Mouse (Mus musculus): ENCODE measurements around the gene Osbpl3. TPM values are rescaled to one million over a fixed set of nuclear protein-coding genes. Genes with fewer than 3 reads are reported as not detected.
"Not testable (repeated sequence)": the region's sequence is repeated elsewhere in the genome, so short reads cannot be mapped to it uniquely, and the experiment has no call there.

Osbpl3 gene
- total RNA-seq, 2 experiments from 2014 or later = 56.0 to 58.5 TPM

DNA sequence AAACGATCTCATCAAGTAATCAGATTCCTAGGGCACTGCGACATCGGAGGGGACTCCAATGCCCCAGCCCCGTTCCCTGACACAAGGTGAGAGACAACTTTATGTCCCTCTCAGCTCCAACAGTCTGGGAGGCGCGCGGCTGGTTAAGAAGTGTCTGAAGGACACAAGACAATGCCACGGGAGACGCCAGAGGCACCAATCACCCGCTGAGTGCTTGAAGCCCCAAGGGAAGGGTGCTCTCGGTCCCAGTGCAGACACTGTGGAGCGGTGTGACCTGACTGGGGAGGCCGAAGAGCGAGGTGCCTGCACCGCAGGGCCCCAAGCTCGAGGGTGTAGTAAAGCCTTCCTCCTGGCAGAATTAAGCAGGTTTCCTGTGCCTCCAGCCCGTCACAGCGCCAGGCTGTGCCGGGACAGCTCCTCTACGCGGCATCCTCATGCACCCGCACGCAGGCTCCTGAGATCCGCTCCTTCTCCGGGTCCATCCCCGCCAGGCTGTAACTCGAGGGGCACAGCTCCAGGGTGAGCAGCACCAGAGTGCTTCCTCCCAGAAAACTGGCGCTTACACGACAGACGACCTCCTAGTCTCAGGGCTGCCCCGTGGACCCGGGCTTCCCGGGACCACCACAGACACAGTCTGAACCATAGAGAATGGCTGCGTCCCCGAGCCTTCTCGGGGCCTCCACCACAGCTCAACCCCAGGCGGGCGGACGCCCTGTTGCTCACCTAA, 736 bp downstream of the Osbpl3 start:
- DNase-seq (ENCODE audit: low spot score in 2 of 2) = peak; percentile 8 to 29

DNA sequence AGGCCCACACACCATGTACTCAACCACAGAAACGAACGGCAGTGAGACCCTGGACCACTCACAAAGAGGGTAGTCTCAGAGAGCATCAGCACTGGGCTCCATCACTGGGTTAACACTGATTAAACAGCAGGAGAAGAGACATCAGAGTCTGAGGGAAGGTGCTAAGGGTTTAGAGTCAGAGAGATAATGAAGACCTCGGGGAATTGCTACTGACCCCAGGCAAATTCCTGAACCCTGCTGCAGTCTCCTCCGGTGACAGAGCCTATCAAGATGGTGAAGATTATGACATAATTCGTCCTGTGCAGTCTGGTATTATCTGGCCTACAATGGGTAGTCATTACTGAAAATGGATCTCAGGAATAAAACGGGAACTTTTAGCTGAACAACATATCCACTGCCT, 2.4 kb downstream of the Osbpl3 start:
- no peak for DNase-seq (ENCODE audit: low spot score in 2 of 2)

DNA sequence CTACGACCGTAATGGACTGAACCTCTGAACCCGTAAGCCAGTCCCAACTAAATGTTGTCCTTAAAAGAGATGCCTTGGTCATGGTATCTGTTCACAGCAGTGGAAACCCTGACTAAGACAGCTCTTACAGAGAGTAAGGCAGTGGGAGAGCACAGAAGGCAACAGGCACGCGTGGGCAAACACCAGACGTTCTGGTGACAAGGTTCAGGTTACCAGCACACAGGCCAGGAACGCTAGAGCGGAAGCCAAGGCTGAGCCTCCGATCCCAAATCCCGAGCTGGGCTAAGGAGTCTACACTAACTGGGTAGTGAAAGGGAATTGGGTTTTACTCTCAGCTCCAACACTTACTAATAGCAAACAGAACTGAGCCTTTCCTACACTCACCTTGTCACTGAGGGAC, 3.8 kb downstream of the Osbpl3 start:
- no peak for DNase-seq (ENCODE audit: low spot score in 2 of 2)

DNA sequence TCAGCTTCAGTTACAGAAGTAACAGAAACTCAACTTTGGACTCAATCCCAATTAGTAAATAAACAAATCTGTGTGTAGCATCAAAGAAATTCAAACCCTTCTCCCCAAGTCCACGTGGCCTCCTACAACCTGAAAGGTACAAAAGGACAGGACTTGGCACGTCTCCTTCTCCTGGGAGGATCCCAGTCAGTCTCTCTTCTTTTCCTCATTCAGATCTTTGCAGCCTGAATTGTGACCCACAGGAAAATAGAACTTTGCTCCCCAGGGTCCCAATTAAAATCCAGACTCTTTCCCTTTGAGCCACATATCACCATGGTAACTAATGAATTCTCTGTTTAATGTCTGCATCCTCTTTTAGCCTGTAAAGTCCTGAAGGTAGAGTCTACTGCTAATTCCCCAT, 10.4 kb downstream of the Osbpl3 start:
- DNase-seq (ENCODE audit: low spot score in 2 of 2) = no peak

DNA sequence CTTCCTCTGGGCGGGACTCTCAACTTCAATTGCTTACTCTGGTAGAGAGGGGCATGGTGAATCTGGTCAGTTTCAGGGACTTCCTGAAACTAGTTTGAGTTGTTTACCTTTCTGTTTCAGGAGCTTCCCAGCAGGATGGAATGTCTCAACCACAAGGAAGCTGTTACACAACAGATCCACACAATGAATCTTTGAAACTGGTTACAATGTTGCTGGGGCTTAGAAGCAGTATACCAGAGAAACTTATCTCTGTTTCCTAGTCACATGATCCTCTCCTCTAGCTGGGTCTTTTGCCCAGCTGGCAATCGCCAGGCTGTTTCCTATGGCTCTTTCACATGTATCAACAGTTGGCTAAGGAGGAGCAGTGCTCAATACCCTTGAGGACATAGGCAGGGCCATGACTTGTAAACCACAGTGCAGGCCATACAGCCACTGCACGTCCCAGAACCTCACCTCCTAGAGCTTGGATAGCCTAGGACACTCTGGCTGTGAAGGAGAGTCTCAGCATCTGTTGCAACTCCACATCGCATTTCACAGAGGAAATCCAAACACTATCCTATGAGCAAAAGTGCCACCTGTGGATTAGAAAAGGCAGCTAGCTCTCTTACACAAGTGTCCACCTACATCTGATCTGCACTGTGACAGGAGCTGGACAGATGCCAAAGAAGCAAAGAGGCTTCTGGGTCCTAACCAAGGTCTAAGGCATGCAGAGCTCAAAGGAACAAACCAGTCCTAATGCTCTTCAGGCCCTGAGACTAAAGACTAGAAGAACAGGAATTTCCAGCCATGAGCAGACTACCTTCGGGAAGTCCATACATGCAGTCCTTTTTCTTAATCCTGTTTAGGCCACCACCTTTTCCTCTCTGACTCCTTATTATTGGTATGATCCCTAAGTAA, 14.8 kb downstream of the Osbpl3 start:
- no peak for DNase-seq (ENCODE audit: low spot score in 2 of 2)

DNA sequence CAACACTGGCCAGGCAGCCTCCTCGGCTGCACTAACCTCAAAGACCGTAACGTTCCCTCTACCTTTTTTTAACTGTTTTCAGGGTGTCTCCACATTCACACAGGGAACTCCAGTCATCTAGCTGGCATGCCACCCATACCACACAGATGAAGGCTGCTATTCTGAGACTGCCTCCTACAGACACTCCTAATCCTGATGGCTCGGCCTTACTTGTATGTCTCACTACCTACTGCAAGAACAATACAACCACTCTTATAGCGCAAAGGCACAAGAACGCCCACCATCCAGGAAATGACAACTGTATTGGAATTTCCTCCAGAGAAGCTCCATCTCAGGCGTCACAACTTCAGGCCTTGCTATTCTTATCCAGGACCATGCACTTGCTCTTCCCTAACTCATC, 15.8 kb downstream of the Osbpl3 start:
- DNase-seq (ENCODE audit: low spot score in 2 of 2) = no peak

DNA sequence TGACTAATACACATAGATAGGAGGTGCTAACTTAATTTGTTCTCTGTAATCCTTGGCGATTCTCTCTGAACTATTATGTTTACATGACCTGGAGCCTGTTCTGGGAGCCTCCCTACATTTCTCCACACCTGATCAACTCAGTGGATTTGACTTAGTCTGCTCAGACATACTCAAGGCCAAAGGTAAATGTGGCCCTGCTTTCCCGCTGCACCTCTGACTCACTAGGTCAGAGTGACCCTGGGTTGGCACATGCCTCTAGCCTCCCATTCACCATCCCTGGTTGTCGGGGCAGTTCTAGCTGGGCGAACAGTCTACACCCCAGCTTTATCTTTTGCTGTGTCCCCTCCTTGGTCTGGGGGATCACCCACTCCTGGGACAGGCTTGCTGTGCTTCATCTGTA, 17.1 kb downstream of the Osbpl3 start:
- DNase-seq (ENCODE audit: low spot score in 2 of 2) = not testable (repeated sequence)

DNA sequence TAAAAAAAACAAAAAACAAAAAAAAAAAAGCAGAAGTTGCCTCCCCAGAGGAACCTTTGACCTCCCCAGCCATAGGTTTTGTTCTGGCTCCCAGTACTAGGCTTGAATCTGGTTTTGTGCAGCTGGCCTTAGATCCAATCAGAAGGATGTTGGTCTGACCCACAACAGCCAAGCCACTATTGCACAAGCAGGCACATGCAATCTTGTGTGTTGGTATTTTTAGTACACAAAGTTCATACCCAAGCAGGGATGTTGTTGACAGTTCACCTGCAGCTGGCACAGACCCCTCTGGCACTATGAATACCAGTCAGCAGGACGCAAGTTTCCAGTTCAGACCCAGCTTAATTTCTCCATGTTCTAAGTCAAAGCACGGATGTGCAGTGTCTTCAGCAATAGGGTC, 18.2 kb downstream of the Osbpl3 start:
- DNase-seq (ENCODE audit: low spot score in 2 of 2) = no peak

DNA sequence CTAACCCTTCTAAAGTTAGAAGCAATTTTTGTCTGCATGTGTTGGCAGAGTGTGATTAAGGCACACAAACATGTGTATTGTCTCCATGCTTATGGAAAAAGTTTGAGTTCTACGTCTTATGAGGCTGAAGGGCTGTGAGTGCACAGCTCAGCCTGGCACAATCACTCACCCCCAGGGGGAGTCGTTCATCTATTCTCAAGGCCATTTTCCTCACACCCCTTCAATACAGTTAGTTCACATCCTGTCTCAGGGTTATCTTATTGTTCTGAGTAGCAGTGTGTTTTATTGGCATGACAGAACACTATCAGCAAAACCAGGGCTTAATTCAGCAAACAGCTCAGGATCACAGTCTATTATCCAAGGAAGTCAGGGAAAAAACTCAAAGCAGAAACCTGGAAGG, 19.3 kb downstream of the Osbpl3 start:
- no peak for DNase-seq (ENCODE audit: low spot score in 2 of 2)

DNA sequence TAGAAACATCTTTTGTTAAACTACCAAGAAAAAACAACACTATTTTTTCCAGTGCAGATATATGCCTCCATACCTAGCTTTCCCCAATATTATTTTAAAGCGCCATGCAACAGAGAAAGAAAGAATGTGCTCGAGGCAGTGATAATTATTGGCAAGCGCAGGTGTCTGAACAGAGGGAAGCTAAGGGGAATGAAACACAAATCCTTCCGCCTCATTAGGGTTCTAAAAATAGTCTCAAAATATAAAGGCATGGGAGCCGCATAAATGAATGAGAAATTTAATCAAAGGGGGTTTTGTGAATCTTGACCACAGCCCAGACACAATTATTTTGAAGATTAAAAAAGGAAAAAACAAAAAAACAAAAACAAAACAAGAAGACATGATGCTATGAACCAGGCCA, 23.5 kb downstream of the Osbpl3 start:
- no peak for DNase-seq (ENCODE audit: low spot score in 2 of 2)

DNA sequence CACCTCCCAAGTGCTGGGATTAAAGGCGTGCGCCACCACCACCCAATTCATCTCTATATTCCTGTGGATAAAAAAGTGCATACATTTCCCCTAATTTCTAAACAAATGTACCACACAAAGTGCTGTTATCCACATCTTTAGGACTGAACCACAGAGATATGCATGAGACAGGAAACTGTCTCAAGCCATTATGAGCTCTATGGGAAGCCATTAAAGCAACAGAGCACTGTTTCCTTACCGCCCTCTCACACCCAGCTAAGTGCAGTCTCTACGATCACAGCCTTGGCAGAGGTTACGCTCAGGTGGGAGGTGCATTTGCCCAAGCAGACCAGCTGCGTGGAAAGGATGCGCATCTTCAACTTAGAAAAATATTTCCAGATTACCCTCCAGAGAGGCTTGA, 26.7 kb downstream of the Osbpl3 start:
- DNase-seq (ENCODE audit: low spot score in 2 of 2) = no peak

DNA sequence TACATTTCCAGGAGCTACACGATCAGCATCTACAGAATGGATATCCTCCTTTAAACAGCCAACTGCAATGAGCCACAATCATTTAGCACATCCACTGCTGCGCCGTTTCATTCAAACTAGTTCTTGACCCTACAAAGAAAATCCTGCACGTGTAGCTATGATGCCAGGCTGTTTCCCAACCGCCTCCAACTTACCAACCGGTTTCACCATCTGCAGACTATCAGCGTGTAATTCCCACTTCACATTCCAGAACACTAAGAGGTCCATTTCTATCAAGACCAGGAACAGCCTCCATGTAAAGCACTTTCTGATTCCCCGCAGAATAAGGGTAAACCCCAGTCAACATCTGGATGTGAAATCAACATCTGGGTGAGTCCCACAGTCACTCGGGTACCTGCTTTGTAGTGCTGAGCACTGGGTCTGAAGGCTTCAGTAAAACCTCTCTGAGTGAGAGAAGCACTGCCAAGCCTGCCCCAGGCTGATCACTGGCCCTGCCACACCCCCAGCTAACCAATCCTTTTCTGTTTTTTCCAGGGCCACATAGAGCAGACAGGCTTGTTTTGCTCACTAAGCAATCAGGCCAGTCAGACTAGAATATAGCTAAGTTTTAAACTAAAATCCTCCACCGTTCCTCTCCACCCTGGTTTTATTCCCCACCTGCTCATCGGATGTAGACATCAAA, 28.8 kb downstream of the Osbpl3 start:
- no peak for DNase-seq (ENCODE audit: low spot score in 2 of 2)

DNA sequence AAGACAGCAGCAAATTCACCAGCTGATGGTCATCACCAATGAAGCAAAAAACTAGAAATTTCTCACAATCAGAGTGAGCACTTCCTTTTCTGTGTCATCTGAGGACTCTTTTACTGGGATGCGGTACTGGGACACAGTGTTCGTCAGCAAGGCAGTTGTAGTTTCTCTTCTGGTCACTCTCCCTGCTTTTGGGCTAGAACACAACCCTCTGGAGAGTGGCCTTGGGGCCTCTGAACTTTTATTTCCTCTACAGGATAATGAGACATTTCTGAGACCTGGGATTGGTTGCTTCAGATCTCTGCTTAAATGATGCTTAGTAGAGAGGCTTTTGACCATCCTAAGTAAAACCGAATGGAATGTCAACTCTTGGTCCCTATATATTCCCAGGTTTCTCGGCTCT, 29.4 kb downstream of the Osbpl3 start:
- no peak for DNase-seq (ENCODE audit: low spot score in 2 of 2)

DNA sequence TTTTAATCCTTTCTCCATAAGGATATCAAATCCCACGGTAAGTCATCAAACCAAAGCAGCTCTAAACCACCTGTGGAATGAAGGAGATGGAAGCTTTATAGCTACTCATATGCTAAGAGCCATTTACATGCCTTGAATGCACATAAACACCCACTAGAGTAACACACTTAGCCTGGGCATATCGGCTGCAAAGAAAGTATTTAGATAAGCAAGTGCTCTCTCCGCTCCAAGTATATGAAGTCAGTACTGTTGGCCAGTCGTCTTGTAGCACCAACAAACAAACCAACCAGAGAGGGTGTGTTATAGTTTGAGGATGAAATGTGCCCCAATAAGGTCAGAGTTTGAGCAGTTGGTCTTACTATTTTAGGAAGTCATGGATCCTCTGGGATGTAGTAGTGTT, 31.7 kb downstream of the Osbpl3 start:
- DNase-seq (ENCODE audit: low spot score in 2 of 2) = no peak

DNA sequence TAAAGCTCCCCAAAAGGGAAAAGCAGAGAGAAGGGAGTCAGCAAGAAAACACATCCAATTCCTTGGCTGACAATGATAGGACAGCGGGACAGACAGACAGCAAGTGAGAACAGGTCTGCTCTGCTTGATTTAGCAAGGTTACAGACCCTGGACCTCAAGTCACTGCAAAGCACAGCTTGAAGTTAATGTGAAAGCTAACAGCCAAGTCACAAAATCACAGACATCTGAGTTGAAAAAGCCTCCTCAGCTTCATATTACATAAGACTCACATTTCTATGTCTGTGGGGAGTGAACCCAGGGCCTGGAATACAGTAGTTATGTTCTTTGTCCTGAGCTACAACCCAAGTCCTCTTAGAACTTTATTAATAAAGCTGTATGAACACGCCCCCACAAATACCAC, 35.6 kb downstream of the Osbpl3 start:
- DNase-seq (ENCODE audit: low spot score in 2 of 2) = no peak

DNA sequence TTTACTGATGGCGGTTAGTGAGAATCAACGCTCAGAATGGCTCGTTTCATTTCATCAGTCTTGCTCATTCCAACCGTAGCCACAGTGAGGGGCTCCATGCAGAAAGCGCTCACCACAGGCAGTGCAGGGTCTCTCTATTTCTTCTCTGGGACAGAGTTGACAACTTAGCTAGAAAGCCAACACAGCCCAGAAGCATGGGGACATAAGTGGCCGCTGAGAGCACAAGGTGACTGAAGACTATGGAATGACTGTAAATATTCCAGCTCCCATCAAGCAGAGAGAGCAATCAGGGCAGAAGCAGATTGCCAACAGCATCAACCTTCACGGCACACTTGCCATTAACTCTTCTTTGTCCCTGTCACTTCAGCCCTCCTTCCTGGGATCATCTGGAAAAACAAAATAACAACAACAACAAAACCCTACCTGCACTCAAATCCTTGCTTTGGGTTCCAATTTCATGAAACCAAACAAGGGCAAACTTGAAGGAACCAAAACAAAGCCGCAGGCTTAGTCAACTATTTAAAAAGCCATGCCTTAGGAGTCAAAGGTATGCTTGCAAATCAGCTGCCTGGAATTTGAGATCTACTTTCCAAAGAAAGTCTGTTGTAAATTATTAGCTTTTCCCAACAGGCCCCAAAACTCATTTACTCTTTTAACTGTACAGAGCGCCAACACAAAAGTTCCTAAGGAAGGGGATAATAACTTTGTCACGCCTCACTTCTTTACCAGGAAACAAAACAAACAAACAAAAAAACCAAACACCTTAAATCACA, 36.3 kb downstream of the Osbpl3 start:
- DNase-seq (ENCODE audit: low spot score in 2 of 2) = no peak

DNA sequence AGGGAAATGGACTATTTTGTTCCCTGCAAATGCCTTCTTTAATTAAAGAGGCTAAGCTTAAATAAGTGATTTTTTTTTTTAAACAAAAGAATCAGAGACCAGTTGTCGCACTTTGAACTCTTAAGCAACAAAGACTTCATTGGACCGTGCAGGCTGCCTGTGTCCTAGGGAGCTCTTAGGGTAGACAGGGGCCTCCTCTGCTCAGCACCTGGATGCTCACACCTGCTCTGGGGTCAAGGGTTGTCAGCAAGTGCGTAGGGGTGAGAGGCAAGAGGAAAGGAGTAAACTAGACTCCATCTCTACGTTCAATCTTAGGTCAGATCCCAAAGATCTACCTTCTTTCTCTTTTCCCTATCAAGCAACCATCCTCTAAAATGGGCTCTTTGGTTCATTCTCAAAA, 37.0 kb downstream of the Osbpl3 start:
- DNase-seq (ENCODE audit: low spot score in 2 of 2) = no peak

DNA sequence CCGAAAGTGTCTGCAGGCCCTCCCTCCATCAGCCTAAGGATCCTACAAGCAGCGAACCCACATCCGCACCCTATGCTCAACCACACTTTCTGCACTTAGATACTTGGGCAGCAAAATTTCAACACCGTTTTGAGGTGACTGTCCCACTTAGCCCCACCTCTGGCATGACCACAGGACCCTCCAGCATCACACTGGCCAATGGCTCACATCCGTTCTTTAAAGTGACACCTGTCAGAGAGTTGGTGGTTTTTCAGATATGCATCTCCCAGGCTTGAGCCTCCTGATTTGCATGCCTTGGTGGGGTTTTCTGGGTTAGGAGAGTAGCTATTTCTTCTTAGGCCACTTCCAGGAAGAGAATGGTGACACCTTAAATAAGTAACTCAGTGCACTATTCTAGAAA, 39.1 kb downstream of the Osbpl3 start:
- DNase-seq (ENCODE audit: low spot score in 2 of 2) = no peak

DNA sequence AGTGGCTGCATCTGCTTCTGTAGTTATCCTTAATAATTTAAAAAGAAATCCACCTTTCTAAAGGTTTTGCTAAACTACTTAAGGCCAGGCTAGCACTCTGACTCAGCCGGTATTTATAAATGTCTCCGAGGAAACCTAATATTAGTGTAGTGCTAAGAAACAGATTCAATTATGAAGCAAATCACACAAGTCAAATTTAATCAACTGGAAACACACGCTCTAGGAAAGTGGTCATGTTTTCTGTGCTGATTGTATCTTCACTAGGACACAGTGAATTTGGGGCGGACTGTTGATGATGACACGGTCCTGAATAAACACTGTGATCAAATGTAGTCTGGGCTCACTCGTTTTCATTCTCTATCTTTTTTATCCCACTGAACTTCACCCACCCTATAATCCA, 40.6 kb downstream of the Osbpl3 start:
- no peak for DNase-seq (ENCODE audit: low spot score in 2 of 2)

DNA sequence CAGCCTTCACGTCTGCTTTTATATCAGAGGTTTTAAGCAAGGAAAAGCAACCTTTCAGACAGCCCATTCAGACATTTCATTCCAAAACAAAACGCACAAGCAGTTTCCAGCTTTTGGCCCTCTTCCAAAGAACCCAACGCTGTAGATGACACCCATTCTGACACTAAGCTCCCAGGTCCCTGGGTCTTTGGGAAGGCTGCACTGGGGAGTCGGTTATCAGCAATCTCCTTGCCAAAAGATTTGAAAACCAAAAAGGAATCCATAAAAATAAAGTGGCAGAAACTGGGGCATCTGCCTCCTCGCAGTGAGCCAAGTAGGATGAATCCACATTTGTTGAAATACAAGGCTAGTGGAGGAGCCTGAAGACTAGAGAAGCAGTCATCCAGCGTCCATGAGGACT, 41.5 kb downstream of the Osbpl3 start:
- no peak for DNase-seq (ENCODE audit: low spot score in 2 of 2)

DNA sequence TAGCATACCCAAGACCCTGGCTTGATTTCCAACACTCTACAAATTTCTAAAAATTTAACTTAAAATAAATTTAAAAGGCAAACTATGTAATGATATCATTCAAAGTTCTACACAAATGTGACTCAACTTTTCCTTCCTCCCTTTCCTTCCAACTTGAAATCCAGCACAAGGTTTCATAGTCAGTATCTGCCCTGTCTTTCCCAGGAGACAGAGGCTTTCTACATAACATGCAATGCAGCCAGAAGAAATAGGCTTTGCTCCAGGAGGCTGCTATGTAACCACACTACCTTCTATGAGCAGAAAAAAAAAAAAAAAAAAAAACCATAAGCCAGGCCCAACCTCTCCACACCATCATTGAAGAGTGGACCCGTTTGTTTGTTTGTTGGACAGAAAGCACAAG, 42.6 kb downstream of the Osbpl3 start:
- no peak for DNase-seq (ENCODE audit: low spot score in 2 of 2)

Measured in adrenal gland, postnatal 4 days (tissue).